Mouse (Mus musculus) cerebellum, adult (tissue): ENCODE measurements at regions not wholly inside any gene's neighbourhood (a gene's known extent, or its start where the extent isn't known, plus 50 kb on each side); places are given as distances from the start of the nearest gene placed in this dataset.
"Not testable (repeated sequence)": the region's sequence is repeated elsewhere in the genome, so short reads cannot be mapped to it uniquely, and the experiment has no call there.

ENCODE experiments used
- ATAC-seq: cut with Nextera tagmentation; 2 replicates; pipeline ENCODE4 v1.9.2; 2017; ENCODE audit warnings: mild to moderate bottlenecking, moderate library complexity, mixed read lengths; ENCODE audit not compliant: insufficient number of reproducible peaks, low FRiP score, low TSS enrichment

- ATAC-seq: no peak
These were observed 172.5 kb downstream of the Msrb3 start for GRCm38 (mm10) chr10:120726369-120726768.

- ATAC-seq: no peak
These were observed 176.9 kb downstream of the Msrb3 start for GRCm38 (mm10) chr10:120721956-120722532.

- no peak for ATAC-seq
These were observed 177.9 kb downstream of the Msrb3 start for GRCm38 (mm10) chr10:120720981-120721380.

DNA sequence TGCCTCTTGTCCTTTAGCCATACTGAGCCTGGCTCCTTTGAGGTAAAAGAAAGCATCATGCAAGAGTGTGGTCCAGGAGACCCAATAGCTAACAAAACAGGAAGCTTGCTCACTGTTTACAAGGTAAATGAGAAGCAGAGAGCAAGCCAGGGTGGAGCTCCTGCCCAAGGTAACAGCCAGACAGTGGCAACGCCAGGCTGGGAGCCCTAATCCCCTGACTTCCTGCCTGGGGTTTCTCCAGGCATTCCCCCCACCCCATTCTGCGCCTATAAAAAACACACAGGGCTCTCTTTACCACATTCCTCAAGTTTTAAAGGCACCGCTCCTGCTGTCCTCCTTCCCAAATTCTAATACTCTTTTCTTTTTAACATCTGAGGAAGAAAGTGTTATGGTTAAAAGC is 178.8 kb downstream of the Msrb3 start:
- ATAC-seq: no peak

DNA sequence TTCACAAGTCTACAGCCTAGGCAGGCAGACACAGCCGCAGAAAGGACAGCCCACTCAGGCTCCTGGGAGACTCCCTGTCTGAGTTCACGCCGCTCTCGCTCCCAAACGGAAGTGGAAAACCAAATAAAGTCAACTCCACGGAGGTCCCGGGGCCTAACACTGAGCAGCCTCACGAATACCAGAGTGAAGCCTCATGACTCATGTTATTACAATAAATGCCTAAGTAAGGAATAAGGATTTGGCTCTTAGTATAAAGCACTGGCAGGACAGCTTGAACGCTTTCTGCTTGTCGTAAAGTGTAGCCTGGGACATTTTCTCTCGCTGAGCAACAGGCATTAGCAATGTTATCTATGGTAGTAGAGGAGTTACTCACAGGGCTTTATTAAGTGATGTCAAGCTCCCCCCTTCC is 181.7 kb downstream of the Msrb3 start:
- ATAC-seq: no peak

DNA sequence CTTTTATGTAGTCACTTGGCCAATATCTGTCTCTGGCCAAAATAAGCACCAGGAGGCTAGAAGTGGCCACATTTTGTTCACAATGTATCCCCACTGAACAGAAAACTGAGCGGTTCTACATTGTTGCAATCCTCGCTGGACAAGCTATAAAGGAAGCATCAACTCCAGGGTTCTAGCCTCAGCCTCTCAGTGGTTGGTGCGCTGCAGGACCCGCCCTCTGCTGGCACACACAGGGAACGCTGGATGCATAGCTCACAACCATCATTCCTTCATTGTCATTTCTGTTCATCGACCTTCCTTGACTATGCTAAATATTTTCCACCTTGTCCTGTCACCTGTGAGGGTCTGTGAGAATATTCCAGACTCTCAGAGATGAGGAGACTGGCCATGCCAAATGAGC is 182.5 kb downstream of the Msrb3 start:
- no peak for ATAC-seq

DNA sequence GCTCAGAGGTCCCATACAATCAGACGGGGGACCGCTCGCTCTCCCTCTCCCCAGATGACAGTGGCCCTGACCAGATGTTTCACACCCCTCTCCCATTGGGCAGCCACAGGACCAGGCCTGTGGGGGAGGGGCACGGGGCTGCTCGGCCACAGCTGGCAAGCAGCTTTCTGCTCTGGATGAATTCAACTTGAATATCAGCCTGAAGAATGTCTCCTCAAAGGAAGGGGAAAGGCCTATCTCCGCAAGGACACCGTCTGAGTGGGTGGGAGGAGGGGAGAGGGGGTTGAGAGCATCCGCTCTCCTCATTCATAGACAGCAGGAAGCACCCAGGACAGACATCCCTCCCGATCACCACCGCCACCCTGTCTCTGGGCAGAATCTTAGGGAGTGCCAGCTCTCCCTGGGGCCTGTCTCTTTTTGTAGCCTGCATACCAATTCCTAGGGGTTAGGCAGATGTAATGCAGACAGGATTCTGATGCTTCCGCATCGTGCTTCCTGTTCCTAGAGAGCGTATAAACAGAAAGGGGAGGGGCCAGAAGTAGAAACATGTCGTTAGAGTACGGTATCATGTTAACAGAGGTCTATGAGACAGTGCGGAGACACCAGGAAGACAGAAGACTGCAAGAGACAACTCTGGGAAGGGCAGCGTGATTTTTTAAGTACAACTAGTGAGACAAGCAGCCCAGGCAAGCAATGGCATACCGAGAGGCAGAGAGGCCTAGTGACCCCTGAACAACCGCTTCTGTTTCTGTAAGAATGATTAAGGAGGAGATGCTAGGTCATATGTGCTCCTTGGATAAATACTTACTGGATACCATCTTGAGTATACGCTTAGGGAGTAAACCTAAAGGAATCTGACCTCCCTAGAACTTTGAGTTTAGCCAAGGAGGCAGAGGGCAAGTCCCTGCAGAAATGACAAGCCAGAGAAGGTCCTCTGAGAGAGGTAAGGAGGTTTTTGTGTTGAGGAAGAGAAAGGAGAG is 190.8 kb downstream of the Msrb3 start:
- ATAC-seq: no peak

GRCm38 (mm10) chr10:120706684-120707290 is 192.1 kb downstream of the Msrb3 start:
- ATAC-seq: no peak

GRCm38 (mm10) chr10:120701833-120702232 is 197.1 kb downstream of the Msrb3 start:
- peak; percentile 66 for ATAC-seq

- no peak for ATAC-seq
These were observed 201.5 kb downstream of the Msrb3 start for GRCm38 (mm10) chr10:120697275-120697856.

DNA sequence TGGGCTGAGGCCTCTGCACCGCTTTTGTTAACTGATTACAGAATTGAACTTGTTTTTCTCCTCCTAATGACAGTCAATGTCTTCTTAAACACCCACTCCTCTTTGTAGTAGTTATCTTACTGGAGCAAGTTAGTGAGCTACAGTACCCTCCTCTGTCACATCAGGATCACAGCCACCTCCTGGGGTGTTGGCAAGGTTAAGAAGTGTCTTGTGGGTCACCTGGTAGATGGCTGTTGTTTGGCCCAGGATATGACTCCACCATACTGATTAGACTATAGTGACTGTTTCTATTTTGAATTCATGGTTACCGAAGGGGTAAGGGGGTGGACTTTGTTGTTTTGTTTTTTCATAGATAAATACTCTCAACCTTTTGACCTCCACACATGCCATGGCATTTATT is 202.4 kb downstream of the Msrb3 start:
- ATAC-seq: no peak

GRCm38 (mm10) chr10:120694472-120694871 is 204.4 kb downstream of the Msrb3 start:
- no peak for ATAC-seq

DNA sequence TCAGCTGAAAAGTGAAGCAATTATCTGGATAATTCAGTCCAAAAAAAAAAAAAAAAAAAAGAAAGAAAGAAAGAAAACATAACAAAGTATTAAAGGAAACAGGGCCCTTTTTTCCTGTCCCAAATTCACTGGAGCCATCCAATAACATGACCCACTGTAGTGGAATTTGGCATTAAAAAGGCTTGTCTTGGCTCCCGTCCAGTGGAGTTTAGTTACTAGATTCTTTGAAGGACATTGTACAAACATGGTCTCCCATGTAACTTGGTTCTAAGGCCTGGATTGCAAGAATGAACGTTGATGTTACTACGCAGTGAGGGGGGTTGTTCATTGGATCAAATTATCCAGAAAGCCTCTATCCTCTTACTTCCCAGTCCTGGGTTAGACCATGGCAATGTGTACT is 207.4 kb downstream of the Msrb3 start:
- no peak for ATAC-seq

DNA sequence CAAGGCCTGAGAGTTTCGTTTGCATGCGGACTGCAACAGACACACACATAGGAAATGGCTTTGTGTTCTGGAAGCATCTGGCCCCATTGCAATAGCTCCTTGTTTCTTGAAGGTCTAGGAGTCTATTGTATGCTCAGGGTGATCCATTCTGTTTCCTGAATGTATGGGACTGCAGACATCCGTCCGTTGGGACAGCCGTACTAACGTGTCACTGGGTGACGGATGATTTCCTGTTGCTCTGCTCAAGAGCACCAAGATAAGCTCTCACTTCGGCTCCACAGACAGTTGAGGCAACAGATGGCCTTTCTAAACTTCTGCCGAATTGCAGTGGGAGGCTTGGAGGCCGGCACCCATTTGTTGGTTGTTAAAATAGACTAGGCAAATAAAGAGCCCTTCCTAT is 209.9 kb upstream of the Hmga2 start:
- ATAC-seq: no peak

DNA sequence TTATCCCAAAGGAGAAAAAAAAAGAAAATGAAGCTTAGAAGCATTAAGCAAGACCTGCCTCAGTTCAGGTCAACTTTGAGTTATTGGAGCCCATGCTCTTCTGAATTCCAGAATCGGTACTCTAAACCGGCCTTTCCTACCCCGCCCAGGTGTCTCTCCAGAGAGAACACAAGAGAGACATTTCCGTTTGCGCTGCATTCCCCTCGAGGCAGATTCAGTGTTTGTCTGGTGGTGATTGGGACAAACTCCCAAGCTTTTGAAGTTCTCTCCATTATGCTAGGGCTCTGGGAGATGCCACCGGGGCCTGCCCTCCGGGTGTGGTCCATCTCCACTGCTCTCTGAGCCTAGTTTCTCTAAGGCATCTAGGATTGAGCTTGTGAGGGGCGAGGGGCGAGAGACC is 205.8 kb upstream of the Hmga2 start:
- ATAC-seq: no peak

GRCm38 (mm10) chr10:120679982-120680381 is 203.7 kb upstream of the Hmga2 start:
- no peak for ATAC-seq

DNA sequence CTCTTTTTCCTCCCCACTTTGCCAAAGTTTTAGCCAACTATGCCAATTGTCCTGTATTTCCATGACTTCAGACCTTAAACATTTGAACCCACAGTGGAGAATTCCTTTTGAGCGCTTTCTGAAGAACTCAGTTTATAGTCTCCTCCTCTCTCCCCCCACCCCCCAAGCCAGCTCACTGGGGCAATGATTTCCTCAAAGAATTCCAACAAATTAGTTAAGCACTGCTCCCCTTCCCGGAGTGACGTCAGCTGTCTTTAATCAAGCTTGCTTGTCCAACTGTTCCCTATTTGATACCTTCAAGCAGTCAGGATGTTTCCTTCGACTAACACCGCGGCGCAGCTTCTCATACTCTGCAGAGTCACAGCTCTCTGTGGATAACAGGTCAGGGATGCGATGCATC is 202.0 kb upstream of the Hmga2 start:
- no peak for ATAC-seq

DNA sequence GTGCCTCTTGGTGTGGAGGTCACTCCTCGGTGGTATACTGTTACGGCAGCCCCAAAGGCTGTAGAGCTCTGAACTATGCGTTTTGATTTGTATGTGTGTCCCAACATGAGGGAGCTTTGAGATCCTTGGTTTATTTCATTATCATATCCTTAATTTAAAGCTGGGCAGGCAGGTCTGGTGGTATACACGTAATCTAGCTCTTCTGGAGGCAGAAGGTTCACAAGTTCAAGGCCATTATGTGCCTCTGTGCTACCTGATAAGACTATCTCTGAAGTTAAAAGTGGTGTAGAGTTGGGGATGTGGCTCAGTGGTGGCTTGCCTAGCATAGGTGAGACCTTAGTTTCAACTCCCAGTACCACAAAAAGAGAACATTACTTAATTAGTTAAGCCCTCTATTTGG is 199.1 kb upstream of the Hmga2 start:
- no peak for ATAC-seq

DNA sequence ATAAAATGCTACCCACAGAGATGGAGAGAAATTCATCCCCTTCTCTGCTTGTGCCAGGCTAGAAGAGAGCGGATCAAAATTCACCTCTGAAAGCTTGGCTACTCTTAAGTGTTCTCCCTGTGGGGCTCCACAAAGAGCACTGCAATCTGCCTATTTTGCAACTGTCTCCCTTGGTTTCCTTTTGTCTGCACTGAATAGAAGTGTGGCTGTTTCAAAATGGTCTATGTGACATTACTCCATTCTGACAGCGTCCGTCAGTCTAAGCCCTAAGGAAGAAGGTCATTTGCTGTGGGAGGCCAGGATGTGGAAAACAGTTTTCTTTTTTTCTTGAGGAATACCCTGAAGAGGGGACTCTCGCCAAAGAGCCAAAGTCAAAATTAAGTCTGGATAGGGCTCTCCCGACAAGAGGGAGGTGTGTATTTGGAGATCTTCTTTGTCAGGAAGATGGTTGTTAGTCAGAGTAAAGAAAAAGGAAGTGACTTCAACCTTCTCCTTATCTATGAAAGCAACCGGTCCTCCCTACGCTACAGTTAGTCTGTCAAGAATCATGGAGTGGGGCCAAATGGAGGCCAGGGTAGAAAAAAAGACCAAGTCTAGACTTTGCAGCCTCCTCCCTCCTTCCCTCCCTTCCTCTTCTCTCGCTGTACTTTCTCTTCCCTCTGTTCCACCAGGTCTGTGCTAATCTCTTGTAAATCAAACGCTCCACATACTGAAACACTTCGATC is 198.2 kb upstream of the Hmga2 start:
- no peak for ATAC-seq

- ATAC-seq: not testable (repeated sequence)
These were observed 191.4 kb upstream of the Hmga2 start for GRCm38 (mm10) chr10:120667678-120668031.
